Mouse (Mus musculus): ENCODE measurements around the gene Fgfr2.
A peak's percentile ranks its signal among the peaks of the same experiment; 100 is the strongest.

The Fgfr2 gene

DNA sequence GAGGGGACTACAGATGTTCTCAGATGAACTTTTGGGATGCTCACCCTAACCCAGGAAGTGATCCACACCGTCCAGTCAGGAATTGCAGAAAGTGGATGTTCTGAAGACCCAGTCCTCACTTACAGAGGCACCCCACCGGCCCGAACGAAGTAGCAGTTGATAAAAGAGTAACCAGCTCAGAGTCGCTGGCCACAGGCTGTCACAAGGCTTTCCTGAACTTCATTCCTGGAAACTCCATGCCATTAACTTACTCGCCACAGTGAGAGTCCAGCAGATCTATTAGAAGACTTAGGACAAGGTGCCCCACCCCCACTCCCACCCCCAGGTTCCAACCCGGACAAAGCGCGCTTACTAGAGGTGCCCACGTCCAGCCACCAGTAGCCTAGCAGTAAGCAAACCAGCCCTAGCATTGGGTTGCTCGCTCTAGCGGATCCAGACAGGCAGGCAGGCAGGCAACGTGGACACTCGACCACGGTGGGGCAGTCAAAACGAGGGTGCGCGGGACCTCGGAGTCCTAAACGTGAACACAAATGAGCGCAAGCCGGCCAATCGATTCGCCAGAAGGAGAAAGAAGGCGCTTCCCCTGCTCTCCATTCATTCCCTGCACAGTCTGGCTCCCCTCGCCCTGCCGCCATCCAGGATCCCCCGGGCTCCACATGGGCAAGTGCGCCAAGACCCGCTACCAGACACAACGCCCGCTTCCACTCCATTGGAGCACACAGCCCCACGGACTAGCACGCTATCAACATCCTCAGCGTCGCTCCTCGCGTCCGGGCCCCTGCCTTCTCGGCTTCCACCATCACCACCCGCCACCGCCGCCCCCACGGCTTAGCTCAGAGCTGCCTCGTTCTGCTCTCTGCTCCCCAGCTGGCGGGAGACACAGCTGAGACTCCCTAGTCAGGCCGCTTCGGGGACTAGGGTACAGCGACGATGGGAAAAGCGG lies 807.7 kb downstream of the Fgfr2 start:
- peak; percentile 77 for DNase-seq

DNA sequence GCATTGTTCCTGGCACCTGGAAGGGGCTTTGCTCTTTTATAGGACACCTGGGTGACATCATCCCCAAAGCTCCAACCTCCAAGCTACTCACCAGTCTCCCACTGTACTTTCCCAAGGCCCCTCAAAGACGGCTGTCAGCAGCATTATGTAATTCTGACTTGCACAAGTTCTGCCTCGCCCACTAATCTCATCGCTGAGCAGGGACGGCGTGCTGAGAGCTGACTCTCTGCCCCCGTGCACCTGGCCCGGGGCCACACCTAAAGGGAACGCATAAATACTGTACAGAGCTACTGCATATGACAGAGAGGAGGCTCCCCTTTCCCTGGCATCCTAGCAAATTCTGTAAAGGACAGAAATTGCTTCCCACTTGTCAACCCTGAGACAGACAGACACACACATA lies 810.8 kb downstream of the Fgfr2 start:
- no peak for DNase-seq

DNA sequence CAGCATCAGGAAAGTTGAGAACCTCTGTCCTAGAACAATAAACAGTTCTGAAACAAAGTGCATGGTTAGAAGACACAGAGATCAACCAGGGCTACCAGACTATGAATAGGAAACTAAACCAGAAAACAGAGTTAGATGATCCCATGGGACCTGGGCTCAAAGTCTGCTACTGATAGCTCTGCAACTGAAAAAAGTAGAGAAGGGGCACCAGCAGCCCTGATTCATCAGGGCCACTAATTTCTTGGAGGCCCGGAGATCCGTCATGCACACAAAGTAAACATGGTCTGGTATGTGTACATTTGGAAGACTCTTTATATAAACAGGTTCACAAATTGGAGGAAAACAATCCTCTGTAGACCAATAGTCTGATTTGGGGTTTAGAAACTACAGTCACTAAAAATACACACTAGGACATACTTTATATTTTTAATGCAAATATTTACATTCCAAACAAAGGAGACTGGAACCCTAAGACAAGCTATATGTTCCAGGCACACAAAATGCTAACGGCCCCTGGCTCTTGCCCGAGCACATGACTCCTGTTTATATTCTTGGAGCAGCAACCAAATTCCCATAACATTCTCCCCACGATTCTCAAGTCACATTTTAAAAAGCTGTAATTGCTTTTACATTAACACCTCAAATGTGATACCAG lies 814.5 kb downstream of the Fgfr2 start:
- no peak for DNase-seq

DNA sequence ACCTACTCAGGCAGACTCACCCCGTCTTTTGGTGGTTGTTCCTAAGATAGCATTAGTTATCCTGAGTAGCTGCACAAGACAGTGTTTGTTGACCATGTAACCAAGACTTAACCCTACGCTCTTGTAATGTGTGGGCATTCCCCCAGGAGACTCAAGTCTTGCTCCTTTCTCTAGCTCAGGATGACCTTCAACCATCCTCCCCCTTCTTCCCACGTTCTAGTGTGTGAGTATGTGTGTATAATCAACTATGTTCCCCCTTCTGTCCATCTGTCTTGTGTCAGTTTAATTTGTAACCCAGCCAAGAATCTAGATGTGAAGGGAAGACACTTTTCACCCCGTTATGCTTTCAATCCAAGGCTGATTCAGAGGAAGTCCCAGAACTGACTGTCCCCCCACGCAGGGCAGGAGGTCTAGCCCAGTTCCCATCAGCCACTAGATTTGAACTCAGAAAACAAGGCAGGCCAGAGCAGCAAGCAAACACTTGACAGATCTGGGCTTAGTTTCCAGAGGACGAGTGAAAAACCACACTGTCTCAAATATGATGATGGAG lies 815.4 kb downstream of the Fgfr2 start:
- no peak for DNase-seq

DNA sequence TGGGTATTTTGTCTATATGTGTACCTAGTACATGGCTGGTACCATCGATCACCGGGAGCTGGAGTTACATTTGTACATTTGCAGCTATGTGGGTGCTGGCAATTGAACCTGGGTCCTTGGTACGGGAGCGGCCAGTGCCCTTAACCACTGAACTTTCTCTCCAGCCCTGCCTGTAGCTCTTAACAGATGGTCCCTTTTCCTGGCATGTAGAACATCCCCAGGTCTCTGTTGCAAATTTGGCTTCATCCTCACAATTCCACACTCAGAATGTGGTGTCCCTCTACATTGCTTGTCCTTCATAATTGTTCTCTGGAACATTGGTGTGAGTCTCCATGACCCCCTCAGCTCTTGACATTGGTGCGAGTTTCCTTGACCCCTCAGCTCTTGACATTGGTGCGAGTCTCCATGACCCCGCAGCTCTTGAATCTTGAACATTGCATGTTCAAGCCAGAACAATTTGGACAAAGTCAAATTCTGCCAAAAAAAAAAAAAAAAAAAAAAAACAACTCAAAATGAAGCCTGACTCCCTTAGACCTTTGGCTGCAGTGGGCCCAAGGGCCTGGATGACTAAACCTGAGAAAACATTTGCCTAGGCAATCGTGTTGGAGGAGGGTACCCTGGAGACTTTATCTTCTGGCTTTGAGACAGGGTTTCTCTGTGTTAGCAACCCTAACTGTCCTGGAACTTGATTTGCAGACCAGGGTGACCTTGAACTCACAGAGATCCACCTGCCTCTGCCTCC lies 816.3 kb downstream of the Fgfr2 start:
- DNase-seq: no peak

DNA sequence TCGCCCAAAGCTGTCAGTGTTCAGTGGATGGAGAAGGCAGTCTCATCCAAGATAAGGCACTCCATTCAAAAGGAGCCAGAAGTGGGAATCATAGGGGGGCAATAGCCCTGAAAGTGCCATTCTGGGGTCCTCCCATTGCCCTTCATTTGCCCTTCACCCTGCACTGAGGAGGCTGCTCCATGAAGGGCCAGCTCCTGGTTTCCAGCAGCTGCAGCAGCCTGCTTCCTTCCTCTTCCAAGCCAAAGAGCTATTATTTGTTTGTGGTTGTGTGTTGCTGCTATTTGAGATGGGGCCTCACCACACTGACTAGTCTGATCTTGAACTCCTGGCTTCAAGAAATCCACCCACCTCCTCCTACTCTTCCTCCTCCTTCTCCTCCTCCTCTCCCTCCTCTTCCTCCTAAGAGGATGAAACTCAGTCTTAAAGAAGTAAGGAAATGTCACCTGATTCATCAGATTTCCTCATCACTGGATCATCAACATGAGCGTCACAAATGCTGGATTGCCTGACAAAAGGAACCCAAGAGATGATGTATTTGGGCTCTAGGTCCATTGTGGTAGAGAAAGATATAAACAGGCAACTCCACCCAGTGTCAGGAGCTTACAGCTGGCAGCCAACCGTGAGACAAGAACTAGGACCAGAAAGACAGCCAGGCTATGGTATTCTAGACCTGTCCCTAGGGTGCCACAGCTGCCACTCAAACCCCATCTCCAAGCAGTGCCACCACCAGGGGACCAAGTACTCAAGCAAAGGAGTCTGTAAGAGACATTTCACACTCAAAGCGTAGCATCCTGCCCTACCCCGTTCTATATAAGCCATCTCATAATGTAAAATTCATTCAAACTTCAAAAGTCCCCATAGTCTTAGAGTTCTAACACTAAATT lies 817.4 kb downstream of the Fgfr2 start:
- no peak for DNase-seq

DNA sequence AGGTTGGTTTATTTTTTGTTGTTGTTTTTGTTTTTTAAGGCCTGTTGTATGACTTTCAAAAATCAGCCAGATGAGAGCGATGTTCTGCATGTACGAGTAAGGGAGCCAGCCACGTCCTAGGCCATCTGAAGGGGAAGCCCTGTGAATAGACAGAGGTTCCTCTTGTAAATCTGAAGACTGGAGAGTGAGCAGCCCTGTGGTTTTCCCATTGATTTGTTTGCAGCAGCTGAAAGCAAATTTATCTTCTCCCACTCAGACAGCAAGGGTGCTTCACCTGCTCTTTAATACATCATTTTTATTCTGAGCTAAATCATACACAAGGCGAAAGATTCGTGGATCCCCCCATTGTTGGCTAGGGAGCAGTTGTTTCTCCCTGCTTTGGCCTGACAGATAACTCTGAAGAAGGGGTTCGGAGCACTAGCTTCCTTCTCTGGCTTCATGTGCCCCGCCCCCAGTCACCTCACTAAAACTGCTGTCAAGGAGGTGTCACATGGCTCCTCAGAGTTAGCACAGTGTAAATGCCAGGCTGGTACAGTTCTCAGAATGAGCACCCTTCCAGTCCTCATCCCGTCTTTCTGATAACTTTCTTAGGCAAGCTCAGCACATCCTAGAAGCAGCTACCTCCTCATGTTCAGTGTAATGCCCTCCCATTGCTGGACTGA lies 818.6 kb downstream of the Fgfr2 start:
- no peak for DNase-seq

DNA sequence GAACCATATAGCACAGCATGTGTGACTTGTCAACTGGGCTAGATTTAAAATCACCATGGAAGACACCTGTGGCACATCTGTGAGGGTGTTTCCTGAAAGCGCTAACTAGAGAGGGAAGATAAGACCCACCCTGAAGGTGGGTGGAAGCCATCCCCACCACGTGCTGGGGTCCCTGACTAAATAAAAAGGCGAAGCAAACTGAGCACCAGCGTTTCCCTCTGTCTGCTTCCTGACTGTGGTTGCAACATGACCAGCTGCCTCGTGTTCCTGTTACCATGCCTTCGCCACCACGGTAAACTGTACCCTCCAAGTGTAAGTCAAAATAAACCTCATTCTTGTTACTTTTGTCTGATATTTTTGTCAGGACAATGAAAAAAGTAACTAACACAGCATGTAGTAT lies 819.2 kb downstream of the Fgfr2 start:
- no peak for DNase-seq

DNA sequence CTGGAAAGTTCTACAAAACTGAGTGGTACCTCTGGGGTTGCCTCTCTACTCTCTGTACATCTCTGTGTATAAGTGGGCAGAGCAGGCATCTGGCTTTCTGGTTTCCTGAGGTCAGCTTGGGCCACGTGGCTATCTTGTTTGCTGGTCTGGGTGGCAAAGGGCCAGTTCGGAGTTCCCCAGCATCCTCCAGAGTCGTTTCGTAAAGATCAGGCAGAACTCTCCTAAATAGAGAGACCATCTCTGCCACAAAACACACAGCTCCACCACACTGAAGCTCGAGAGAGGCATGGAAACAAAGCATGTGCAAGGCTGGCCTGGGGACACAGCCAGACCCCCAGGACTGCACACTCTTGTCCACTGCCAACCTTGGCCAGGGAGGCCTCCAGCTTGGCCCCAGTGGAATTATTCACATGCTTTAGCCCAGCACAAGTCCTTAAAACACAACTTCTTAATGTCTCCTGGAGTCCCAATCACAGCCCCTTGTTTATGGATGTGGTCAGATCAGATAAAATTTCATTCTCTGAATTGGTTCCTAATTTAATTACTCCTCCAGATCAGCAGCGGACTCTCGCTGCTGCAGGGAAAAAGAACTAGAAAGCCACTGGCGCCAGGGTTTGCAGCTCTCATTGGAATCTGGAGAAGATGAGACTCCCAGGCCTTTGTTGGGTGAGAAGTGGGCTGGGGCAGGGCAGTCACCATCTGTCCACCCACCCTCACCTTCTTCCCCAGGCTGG lies 820.5 kb downstream of the Fgfr2 start:
- DNase-seq: no peak

DNA sequence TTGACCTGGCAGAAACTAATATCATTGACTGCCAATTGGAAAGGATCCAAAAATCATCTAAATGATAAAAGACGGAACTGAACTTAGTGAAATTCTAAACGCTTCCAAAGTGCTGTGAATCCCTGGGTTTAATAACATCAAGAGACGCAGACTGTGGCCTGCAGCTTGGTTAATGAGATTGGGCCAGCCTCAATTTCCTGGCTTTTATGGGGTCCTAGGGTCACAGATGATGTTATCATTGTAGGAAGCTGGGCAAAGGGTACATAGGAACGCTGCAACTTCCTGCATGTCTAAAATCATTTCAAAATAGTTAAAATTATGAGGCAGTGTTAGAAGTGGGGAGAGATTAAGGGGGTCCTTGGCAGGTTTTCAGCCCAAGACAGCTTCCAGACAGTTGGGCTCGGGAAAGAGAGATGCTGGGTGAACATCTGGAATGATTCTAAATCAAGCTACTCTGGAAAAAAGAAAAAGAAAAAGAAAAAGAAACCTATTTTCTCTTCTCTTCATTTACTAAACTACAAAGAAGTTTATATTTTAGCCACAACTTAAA lies 823.4 kb downstream of the Fgfr2 start:
- no peak for DNase-seq

DNA sequence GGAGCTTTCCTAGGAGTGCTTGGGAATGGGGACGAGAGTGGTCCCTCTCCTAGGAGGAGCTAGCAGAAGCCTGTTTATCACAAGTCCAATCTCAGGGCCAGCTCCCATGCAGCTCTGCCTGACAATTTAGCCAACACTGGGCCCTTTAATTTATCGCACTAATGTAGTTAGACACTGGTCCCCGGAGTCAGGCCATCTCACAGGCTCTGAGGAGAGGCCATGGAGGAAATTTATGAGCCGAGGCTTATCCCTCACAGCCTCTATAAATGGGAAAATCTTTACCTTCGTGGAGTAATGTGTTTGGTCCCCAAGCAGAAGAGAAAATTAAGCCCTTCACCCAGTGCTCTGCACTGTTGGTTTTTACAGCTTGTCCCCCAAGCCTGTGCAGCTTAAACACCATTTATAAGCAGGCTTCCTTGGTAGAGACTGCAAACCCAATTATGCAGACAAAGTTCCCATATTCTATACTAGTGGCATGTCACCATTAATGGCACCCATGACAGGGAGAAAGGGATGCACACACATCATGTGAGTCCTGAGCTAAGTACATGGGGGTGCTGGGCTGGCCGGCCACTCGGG lies 824.6 kb downstream of the Fgfr2 start:
- no peak for DNase-seq

DNA sequence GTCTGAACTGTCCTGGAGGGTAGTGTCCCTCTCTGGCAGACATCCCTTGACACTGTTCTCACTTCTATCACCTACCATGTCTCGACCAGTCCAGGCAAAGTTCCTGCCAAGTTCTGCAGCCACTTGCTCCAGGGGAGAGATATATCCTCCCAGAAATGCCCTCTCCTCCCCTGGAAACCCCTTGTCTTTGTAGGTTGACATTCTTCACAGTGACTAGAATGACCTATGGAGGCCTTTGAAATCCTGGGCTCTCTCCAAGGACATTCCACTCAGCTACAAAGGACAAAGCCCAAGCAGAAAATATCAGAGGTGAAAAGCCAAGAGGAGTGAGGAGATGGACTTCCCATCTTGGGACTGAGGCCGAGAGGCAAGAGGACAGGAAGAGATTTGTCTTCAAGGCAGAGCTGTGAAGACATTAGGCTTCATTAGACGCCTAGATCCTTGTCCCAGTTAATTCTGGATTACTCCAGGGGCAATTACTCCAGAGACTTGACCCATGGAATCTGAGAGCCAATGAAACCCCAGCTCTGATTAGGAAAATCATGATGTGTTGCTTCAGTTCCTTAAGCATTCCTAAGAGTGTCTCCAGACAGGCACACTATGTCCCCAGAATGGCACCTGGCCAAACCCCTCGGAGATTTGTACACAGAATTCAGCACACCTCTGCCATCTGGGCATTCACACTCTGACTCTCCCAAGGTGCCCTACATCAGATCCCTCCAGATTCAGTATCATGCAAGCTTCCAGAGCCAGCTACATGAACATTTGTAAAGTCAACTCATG lies 826.3 kb downstream of the Fgfr2 start:
- no peak for DNase-seq

DNA sequence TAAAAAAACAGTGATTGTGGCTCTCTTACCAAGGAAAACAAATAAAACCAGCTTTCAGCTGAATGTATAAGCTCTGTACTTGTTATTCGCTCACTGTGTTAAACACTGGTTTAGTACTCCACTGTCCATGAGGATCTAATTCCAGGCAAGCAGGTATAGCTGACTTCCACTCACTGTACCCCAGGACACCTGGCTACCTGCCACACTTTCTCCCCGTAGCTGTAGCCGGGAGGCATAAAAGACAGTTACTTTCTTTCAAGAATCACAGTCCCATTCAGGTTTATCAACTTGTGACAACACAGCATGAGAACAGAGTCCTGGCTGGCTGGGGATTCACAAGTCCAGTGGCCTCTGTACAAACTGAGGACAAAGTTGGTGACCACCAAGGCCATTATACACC lies 827.0 kb downstream of the Fgfr2 start:
- no peak for DNase-seq

DNA sequence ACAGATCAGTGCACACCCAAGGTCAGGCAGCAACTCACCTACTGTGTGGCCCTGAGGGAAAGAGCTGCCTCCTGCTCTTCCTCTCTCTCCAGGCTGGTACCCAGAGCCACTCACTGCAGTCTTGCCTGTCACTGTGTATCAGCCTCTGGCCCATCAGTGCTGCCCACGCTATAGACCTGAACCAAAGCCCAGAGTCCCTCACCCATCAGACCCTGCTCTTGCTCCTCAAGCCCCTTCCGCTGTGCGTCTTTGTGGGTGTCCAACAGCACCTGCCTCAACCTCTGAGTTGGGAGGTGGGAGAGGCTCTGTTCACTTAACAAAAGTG lies 835.8 kb downstream of the Fgfr2 start:
- no peak for DNase-seq

DNA sequence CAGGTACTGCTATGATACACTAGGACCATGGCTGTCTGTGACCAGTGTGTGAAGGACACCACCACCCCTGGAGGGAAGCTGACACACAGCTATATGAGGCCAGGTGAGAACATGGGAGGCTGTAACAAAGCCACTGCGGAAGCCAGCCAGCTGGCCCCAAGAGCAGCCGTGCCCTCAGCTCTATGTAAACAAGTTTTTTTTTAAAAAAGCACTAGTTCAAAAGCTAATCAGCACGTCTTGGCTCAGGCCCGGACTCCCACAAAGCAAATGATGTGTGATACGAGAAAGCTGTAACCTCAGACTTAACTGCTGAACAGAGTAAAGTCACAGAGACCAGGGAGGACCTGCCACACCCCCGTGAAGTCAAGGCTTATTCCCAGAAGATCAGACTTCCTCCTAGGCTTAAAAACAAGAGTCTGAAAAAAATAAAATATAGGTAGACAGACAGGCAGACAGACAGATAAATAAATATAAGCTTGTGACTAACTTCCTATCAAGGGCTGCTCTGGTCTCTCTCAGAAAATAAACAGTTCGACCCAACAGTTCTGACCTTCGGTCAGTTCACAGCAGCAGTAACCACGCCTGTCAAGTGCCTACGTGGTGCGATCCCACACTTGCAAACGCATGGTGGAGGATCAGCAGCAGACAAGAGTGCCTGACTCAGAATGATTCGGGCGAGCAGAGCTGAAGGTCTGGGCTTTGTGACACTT lies 836.4 kb downstream of the Fgfr2 start:
- DNase-seq: no peak

DNA sequence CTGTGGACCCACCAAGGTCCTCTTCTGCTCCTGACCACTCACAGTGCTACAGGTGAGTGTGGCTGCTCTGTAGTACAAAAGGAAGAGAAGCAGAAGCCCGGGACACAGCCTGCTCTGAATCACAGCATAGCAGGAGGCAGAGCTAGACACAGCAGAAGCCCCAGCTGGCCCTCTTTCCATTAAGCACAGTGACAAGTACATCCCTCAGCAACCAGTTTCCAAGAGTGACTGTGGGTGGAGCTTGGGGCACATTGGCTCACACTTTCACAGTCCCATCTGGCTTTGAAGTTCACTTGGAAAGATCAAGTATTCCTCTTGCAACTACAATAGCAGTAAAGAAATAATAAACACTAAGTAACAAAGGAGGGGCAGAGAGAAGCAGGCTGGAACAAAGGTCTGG lies 838.4 kb downstream of the Fgfr2 start:
- no peak for DNase-seq

DNA sequence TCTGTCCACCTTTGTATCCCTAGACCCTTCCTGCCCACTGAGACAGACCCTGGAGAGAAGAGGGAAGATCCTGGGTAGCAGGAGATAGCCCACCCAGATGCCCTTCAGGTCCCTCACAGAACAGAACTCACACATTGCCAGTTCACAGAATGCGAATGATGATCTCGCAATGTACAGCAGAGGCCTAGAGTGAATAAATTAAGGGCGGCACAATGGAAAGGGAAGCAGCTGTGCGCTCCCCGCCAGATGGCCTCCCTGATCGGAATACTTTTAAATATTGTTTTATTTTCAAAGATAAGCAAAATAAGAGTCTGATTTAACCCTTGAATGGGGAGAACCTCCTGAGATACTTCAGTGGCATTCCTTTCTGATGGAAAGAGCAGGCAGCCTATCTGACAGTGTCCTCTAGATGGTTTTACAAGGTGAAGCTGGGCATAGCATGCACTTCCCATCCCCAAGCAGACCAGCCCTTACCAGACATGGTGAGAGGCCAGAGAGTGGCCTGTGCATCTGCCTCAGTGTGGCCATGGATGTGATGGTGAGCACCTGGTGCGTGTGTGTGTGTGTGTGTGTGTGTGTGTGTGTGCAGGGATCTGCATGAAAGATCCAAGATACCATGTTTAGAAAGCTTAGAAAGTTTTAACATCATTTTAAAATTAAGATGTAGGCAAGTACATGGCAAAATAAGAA lies 839.0 kb downstream of the Fgfr2 start:
- DNase-seq: no peak

DNA sequence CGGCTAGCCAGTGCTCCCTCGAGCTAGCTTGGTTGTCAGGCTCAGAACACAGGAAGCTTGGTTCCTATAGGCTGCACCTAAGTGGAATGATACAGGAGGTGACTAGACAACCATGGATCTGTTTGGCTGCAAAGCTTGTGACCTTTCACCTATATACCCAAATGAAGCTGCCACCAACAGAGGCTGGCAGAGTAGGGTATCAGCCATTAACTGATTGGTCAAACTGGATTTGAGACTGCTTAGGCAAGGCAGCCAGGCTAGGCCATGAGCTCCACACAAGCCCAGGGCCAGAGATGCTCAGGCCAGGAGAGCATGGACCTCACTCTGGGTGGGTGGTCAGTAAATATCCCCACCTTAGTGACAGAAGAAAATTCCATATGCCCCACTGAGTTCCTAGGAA lies 840.6 kb downstream of the Fgfr2 start:
- DNase-seq: no peak

All from kidney, adult 18-20 months (tissue).